Mouse (Mus musculus) urinary bladder, adult 2 months (tissue): ENCODE results near the gene Cyba. TPM values are rescaled to one million over a fixed set of nuclear protein-coding genes. Genes with fewer than 3 reads are reported as not detected.

Experiments used
- DNase-seq: peaks from one replicate; pipeline ENCODE4 v3.0.0; 2022; ENCODE audit warnings: low spot score
- polyA plus RNA-seq: library from polyadenylated mRNA; depleted of rRNA; stranded (reverse); fragments of >200 nt; gene quantifications from 2 replicates; pipeline ENCODE4 v1.2.3, GENCODE M21; 2012; rRNA removed

Gene Cyba
- polyA plus RNA-seq, 1 experiment = 130 TPM

DNA sequence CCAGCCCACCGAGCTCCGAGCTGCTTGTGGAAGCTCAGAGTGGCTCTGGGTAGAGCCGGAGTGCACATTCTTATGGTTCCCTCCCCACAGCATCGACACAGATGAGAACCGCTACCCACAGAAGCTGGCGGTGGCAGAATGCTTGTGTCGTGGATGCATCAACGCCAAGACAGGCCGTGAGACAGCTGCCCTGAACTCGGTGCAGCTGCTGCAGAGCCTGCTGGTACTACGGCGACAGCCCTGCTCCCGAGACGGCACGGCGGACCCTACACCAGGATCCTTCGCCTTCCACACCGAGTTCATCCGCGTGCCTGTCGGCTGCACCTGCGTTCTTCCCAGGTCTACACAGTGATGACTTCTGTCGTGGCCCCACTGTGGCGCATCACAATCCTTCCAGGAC, 9.5 kb downstream of the Cyba start:
- DNase-seq = no peak

DNA sequence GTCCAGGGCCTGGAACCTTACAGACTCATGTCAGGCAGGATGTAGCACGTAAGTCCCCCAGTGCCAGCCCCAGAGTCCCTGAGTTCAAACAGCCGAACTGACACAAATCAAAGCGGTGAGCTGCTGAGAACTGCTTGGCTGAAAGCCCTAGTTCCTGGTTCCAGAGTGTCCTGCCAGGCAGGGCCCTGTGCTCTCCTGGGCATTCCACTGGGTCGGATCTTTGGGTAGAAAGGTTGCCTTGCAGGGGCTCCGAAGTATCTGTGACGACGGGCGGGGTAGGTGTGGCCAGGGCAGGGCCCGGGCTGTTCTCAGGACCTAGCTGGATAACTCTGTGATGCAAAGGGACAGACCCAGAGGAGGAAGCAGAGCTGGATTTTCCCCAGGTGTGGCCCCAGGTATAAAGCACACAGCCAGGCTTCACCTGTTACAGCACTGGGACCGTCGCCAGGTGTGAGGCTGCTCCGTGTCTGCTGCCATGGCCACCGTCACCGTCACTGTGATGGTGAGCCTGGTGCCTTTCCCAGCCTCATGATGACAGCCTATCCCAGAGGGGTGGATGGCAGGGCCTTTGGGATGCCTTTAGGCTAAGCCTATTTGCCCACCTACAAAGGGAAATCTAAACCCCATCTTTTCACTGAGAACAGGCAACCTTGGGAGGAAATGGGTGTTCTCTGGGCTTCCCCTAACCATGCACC, 11.2 kb downstream of the Cyba start, which contains the start of gene Il17c:
Gene Il17c, plus strand, starts transcription at position 645 of the 695 bp plus-strand sequence.
- DNase-seq = no peak

DNA sequence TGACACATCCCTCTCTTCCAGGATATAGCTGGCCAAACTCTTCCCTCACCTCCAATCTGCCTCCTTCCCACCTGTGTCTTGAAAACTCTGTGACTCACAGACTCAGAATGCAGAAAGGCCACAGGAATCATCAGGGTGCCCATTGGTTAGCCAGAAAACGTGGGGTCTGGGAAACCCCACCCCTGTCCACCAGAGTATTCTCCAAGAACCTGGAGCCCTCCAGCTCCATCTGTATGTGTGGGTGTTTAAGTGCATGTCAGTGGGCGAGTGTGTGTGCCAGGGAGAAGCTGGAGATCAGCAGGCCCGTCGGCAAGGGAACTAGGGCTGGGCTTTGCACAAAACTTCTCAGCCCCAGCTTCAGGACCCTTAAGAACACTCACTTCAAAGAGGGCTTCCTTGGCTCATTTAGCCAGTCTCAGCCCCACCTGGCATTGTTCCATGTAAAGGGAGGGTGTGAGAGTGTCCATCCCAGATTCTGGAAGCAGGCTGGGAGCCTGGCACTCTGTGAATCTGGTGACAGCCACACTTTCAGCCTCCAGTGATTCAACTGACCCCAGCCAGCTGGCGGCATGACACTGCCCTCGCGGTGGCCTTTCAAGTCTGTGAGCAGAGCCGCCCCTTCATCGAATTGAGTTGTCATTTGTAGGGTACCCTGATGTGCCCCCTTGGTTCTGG, 12.7 kb downstream of the Cyba start:
- no peak for DNase-seq

DNA sequence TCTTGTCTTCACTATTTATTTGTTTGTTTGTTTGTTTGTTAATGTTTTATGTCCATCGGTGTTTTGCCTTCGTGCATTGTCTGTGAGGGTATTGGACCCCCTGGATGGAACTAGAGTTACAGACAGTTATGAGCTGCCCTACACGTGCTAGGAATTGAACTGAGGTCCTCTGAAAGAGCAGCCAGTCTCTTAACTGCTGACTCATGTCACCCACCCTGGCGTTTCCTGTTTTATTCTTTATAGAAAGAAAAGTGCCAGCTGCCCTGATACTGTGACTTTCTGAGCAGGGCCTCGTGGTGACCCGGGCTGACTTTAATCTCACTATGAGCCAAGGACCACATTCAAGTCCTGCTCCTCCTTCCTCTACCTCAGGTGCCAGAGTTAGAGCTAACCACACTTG, 17.2 kb downstream of the Cyba start:
- DNase-seq = no peak

DNA sequence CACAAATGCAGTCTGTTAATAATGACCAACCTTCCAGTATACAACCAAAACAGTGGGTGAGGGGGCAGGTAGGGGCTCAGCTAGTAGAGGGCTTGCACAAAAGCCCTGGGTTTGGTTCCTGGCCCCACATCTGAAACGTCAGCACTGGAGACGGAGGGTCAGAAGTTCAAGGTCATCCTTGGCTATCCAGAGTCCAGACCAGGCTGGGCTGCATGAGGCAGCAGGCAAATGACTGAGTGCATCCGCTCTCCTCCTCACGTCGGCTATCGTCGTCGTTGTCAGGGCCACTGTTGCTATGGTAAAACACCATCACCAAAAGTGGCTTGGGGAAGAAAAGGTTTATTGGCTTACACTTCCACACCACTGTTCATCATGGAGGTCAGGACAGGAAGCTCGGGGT, 18.4 kb downstream of the Cyba start:
- no peak for DNase-seq

DNA sequence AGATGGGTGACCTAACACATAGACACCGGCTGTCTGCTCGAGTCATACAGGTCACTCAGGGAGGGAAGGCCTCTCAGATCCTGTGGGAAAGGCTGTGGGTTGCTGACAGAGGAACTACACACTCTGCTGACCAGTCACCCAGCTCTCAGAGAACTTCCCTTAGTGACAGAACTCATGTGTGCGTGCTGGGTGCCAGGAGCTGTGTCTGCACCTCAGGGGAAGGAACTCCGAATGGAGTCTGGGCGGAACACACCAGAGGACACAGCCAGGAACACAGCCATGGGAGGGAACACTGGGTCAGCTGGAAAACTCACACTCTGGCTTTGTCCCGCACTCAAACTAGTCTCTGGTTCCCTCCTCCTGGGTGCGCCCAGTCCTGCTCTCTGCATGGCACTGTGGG, 25.1 kb downstream of the Cyba start:
- DNase-seq = no peak

DNA sequence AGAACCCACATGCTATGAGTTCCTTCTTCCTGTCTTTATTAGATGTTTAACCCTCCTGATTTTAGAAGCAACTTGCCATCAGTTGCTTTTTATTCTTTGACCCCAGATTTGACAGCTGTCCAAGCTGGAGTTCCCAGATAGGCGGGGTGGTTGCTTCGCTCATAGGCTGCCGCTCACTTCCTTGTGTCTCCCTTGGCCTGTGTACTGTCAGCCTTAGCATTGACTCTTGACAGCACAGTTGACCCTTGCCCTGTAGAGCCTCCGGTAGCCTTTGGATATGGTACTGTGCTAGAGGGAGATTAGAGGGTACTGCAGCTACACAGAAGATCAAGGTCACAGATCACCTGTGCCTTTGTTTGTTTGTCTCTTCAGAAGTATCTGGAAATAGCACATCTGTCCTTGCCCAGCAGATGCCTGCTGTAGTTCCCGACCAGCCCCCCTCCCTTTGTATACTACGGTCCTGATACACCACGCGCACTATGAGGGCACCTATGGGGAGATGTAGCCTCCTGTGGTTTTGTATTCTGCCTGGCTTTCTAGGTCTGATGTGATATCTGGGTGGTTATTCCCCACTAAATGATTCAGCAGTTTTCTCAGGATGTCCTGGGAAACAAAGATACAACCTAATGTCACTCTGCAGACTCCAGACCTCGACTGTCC, 27.5 kb downstream of the Cyba start:
- DNase-seq = no peak

DNA sequence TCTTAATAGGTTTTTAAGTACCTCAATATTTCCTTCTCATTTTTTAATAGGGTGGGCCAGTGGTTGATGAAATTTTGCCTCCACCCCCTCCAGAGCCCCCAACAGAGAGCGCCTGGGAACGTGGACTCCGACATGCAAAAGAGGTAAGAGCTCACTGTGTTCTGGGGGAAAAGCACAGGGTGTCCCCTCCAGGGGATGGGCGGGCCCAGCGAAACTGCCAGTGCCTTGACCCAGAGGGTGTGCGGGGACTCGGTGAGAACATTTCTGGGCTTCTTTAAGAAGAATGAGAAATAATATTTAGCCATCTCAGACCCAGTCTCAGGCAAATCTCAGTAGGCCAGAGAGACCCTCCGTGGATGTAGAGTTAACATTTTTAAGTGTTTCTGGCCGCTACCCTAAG, 34.5 kb downstream of the Cyba start:
- no peak for DNase-seq

DNA sequence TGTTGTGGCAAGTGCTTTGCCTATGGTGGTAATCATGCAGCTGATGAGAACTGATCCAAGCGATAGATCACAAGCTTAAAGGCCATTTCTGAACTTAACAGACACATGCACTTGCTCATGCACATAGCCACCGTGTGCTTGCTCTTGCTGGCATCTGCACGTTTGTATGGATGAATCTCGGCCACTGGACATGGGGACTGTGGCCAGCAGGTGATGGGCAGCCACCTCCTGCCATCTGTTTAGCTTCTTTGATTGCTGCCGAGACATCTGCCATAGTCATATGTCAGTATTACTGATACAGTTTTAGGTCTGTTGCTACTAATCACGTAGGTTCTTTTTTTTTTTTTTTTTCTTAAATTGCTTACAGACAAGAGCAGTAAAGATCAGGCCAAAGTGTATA, 37.4 kb downstream of the Cyba start:
- no peak for DNase-seq

DNA sequence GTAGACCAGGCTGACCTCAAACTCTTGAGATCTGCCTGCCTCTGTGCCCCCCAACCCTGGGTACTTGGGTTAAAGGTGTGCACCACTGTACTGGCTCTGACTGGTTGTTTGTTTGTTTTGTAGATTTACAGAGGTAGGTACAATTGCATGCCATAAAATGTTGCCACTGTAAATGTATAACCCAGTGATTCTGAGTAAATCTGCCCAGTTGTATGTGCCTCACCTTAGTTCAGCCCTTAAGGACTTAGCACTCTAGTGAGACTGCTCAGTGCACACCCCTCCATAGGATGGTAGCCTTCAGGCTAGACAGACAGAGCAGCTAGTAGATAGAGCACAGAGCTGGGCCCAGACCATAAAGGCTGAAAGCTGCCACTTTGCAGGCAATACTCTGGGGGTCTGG, 39.0 kb downstream of the Cyba start:
- no peak for DNase-seq

DNA sequence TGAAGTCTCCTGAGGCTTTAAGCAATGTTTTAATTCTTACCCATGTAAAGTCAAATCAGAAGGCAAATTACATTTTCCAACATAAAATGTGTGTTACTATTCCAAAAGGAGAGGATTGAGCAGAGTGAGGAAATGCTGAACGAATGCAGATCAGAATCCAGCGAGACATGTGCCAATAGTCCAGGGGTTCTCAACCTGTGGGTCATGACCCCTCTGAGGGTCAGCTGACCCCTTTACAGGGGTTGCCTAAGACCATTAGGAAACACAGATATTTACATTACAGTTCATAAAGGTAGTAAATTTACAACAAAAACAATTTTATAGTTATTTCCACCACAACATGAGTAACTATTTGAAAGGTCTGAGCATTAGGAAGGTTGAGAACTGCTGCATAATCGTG, 42.0 kb downstream of the Cyba start:
- no peak for DNase-seq

DNA sequence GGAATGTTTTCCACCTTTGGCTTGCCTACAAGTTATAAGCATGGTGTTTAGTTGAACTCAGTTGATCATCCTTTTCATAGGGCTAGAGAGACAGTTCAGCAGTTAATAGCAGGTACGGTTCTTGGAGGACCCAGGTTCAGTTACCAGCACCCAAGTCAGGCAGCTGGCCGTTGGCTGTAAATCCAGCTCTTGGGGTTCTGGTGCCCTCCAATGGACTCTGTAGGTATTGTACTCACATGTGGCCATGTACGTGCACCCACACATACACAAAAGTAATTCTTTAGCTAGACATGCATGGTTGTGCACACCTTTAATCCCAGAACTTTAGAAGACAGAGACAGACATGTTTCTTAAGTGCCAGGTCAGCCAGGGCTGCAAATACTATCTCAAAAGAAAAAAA, 43.4 kb downstream of the Cyba start:
- DNase-seq = no peak

DNA sequence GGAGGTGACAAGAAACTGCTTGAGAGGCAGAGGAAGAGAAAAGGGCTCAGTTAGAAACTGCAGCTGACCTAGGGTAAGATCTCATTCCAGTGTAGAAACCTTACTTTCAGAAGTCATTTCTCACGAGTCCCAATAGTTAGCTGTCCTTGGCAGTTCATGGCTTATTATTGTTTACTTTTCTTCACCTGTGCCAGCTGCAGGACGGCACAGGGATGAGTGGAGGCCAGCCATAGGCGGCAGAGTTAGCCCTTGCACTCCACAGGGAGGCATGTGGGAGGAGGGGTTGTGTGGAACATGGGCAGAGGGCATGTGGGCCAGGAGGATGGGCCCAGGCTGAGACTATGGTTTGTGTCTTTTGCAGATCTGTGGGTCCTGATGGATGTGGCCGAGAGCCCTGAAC, 49.7 kb downstream of the Cyba start:
- DNase-seq = no peak

DNA sequence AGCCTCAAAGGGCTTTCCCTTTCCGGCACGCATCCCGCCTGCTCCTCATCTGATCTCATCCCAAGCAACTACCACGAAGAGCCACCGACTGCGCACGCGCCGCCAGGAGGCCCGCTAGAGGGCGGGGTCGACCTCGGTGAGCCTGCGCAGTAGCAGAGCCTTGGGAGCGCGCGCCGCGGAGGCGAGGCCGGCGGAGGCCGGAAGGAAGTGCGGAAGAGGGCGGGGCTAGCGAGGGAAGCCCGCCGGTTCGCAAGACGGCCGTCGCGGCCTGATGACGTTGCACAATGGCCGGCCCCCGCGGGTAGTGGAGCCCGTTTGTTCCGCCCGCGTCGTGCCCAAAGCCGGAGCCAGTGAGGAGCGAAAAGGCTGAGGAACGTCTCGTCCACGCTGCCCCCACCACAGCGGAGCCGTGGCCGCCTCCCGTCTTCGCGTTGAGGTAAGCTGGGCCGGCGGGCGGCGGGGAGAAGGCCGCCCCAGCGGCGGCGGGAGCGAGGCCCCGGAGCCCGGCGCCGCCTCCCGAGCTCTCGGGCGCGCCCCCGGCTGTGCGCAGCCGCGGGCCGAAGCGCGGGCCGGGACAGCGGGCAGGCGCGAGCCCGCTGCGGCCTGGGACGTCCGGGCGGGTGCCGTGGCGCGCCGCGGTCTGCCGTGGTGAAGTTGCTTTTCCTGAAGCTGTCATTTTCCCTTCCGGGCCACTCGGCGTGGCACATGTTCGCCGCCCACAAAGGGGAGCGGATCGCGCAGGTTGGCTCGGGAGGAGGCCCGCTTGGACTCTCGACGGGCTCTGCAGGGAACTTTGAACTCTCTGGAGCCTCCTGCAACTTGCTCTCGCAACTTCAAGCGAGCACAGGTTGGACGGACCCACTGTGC, 56.1 kb downstream of the Cyba start, which contains the start of gene Zc3h18:
Gene Zc3h18, plus strand, starts transcription at position 245 of the 867 bp plus-strand sequence.
- peak; percentile 98 for DNase-seq

DNA sequence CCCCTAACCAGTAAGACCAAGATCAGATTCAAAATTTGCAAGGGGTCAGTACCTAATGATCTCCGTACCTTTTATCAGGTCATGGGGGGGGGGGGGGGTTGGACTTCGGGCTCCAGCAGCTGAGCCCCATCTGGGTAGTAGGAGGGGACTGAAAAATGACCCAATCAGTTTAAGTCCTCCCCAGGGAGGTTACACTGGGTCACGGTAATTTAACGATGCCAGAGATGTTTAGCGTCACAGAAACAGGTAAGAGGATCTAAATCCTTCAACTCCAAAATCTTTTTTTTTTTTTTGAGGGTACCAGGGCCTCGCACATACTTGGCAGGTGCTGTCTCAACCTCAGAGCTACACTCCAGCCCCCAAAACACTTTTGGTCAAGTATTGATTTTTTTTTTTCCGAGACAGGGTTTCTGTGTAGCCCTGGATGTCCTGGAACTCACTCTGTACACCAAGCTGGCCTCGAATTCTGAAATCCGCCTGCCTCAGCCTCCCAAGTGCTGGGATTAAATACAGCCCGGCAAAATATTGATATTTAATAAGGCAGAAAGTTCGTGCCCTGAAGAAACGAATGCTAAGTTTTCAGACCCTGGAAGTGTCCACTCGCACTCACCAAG, 56.9 kb downstream of the Cyba start:
- no peak for DNase-seq

DNA sequence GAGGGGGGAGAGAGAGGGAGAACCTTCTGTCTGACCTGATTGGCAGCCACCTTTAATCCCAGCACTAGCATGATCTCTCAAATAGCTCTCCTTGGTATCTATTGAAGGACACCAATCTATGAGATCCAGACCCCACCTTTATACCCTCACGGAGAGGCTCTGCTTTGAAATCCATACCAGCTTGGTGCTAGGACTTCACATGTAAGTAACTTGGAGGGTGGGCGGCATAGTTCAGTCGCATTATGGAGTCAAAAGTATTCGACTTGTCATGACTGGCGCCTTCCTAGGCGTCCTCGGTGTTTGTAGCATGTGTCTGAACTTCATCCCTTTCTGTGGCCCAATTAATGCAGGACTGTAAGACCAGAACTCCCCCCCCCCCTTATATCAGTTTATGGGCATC, 57.4 kb downstream of the Cyba start:
- no peak for DNase-seq

Other genes starting within 250 kb of the Cyba start
- 13.2 and 16.2 TPM in 2 replicates for gene Zfpm1, start 150.8 kb downstream of the Cyba start, polyA plus RNA-seq
- gene Trhr2, start 72.2 kb downstream of the Cyba start, polyA plus RNA-seq = 0.19 and 0.23 TPM in 2 replicates
- gene Zc3h18, start 56.3 kb downstream of the Cyba start, polyA plus RNA-seq = 26.4 and 29.9 TPM in 2 replicates
- not detected in 2 replicates for gene Il17c, start 10.9 kb downstream of the Cyba start, polyA plus RNA-seq
- 18.0 and 26.0 TPM in 2 replicates for gene Mvd, start 10.5 kb upstream of the Cyba start, polyA plus RNA-seq
- gene Snai3, start 27.8 kb upstream of the Cyba start, polyA plus RNA-seq = 2.9 and 3.2 TPM in 2 replicates
- 61.1 and 64.7 TPM in 2 replicates for gene Rnf166, start 43.1 kb upstream of the Cyba start, polyA plus RNA-seq
- 27.6 and 33.1 TPM in 2 replicates for gene Ctu2, start 43.2 kb upstream of the Cyba start, polyA plus RNA-seq
- 68.9 and 70.9 TPM in 2 replicates for gene Piezo1, start 118.4 kb upstream of the Cyba start, polyA plus RNA-seq
- gene Cdt1, start 135.1 kb upstream of the Cyba start, polyA plus RNA-seq = 6.6 and 9.9 TPM in 2 replicates
- 88.1 and 93.0 TPM in 2 replicates for gene Aprt, start 144.0 kb upstream of the Cyba start, polyA plus RNA-seq
- gene Galns, start 178.5 kb upstream of the Cyba start, polyA plus RNA-seq = 16.2 and 20.8 TPM in 2 replicates
- 108 and 113 TPM in 2 replicates for gene Trappc2l, start 178.7 kb upstream of the Cyba start, polyA plus RNA-seq
- 0.06 TPM in 1 of 2 replicates, not detected in the other for gene Pabpn1l, start 189.8 kb upstream of the Cyba start, polyA plus RNA-seq